Mouse (Mus musculus) spleen, postnatal 4 days (tissue): Measurements from ENCODE around the gene Fbxo9.
"Not testable (repeated sequence)": the region's sequence is repeated elsewhere in the genome, so short reads cannot be mapped to it uniquely, and the experiment has no call there.

Source experiments
- DNase-seq, 2 experiments: peaks; one replicate each; pipeline ENCODE4 v3.0.0; 2022; ENCODE audit warnings: low spot score in 2 of 2

The Fbxo9 gene

GRCm38 (mm10) chr9:78108796-78109239 lies at the start of gene Fbxo9, which contains the start of gene Ick:
Gene Fbxo9, minus strand, starts transcription at chr9:78109065.
Gene Ick, plus strand, starts transcription at chr9:78109192.
- peak; percentile 84 to 89 for DNase-seq

DNA sequence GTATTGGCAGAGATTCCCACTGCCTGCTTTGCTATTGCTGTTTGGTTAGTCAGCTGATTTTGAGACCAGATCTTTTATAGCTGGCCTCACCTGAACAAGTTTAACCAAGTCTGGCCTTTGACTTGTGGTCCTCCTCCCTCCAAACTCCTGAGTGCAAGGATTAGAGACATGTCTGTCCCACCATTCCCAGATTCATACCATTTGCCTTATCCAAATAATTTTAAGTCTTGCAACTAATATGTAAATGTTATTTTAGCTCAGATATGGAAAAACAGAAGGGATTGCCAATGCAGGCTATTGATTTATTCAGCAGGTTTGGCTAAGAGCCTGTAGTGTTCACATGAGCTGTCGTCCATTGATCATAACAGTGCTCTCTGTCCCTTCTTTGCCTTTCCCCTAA lies 48.4 kb upstream of the Fbxo9 start:
- DNase-seq: no peak

GRCm38 (mm10) chr9:78154211-78154977 lies 45.5 kb upstream of the Fbxo9 start:
- DNase-seq: no peak

GRCm38 (mm10) chr9:78149770-78150169 lies 40.9 kb upstream of the Fbxo9 start:
- not testable (repeated sequence) for DNase-seq

- DNase-seq: no peak
These were observed 39.3 kb upstream of the Fbxo9 start for GRCm38 (mm10) chr9:78148149-78148548.

GRCm38 (mm10) chr9:78146627-78147026 lies 37.8 kb upstream of the Fbxo9 start:
- DNase-seq: no peak

- DNase-seq: no peak
These were observed 37.2 kb upstream of the Fbxo9 start for GRCm38 (mm10) chr9:78146099-78146498.

DNA sequence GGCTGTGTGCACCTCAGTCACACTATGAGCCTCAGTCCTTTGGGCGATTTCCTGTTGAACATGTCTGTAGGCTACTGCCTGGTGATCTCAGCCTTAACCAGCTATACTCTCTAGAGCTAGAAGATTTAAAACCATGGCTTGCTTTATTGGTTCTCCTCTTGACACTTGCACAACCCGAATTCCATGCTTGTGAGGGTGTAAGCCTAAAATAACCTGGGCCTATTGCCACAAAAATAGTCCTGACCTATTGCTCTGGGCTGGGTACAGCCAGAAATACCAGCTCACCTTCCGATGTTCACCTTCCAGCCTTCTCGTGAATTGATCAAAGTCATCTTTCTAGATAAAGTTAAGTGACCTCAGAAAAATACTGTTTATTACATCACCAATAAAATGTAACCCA lies 30.6 kb upstream of the Fbxo9 start:
- no peak for DNase-seq

GRCm38 (mm10) chr9:78138044-78138676 lies 29.3 kb upstream of the Fbxo9 start:
- DNase-seq: no peak

- no peak for DNase-seq
These were observed 26.8 kb upstream of the Fbxo9 start for GRCm38 (mm10) chr9:78135658-78136057.

- no peak for DNase-seq
These were observed 17.8 kb upstream of the Fbxo9 start for GRCm38 (mm10) chr9:78126643-78127042.

GRCm38 (mm10) chr9:78126007-78126406 lies 17.1 kb upstream of the Fbxo9 start:
- DNase-seq: no peak

DNA sequence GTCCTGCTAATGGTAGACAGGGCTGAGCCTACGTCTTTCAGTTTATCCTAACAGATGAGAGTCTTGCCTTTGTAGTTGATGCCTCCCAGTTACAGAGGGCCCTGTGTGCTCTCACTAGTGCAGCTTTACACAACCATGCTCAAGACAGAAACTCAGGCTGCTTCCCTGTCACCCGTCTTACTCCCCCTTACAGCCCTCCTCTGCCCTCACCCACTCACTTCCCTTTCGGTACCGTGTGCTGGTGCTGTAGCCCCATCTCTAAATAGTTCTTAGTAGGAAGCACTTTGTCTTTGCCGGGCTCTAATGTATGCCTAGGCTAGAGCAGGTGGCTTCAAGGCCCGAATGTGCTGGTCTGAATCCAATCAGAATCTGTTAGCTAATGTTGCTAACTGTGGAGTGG lies 15.4 kb upstream of the Fbxo9 start:
- no peak for DNase-seq

DNA sequence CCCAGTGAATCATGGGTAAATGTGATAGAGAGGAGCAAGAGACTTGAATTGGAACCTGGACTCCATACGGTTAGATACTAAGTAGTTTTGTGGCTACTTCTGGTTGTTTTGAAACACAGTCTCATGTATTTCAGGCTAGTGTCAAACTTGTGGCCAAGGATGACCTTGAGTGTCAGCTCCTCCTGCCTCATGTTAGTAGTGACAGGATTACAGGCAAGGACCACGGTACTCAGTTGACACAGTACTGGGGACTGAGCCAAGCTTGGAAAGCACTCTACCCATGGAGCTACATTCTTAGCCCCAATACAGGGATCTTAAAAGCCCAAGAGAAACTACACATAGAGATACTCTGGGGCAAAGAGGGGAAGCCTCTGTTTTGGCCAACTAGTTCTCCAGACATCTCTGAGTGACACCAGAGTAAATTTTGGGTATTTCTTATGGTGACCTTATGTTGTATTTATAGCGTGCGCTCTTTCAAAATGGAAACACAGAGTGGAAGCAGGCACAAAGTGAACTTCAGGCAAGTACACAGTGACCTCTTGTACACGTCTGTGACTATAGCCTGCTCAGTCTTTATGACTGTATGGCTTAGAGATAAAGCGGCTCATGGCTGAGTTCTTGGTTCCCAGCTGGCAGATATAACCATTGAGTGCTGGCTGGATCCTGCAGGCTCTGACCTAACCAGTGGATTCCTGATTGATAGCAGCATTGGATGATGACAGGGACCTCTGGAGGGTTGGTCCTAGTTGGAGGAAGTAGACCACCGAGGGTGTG lies 14.3 kb upstream of the Fbxo9 start:
- DNase-seq: no peak

- no peak for DNase-seq
These were observed 13.1 kb upstream of the Fbxo9 start for GRCm38 (mm10) chr9:78121985-78122384.

DNA sequence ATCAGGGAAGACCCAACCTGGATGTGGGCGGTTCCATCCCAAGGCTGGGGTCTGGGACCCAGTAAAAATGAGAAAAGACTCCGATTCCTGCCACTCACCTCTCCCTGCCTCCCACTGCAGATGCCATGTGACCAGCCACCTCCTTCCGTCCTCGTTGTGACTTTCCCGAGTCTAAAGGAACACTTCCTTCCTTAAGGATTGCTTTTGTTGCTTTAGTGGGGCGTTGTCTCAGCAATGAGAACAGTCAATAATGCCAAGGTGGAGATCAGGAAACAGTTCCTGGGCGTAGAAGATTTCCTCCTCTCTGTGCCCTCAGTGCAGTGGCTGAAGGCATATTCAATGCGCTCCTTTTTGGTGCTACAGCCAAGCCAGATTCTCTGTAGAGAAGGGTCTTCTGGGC lies 12.5 kb upstream of the Fbxo9 start:
- DNase-seq: no peak

DNA sequence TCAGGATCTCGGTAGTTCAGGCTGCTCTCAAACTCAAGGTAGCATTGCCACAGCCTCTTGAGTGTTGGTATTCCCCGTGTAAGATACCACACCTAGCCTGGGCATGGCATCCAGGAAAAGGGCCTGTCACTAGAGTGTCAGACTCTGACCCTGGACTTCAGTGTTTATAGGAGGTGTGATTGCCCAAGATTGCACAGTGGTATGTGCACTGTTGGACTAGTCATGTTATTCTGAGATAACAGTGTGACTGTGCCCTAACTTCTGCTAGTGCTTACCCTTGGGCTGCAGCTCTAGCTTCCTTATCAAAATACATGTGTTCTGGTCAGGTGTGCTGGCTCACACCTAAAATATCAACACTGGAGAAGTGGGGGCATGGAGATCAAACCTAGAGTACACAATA lies 8.8 kb upstream of the Fbxo9 start:
- peak in 1 of 2 experiments; percentile 46 for DNase-seq

DNA sequence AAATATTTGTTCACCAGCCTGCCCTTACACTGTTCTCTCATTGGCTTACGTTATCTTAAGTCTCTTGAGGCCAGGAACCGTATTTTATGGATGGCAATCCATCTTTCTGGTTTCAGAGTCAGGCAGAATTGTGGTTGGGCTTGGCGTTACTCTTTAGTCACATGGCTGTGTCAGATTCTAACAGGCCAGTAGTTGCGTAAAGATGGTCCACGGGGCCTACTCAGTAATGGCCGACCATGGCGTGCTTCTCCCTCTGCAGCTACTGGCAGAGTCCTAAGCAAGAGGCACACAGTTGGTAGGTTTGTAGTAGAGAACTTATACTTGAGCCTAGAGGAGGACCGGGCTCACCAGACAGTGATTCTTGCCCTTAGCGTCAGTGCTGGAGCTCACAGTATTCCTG lies 6.9 kb upstream of the Fbxo9 start:
- DNase-seq: no peak

- DNase-seq: no peak
These were observed 4.6 kb upstream of the Fbxo9 start for GRCm38 (mm10) chr9:78113538-78113885.

GRCm38 (mm10) chr9:78112770-78113537 lies 4.1 kb upstream of the Fbxo9 start:
- peak; percentile 92 to 98 for DNase-seq

DNA sequence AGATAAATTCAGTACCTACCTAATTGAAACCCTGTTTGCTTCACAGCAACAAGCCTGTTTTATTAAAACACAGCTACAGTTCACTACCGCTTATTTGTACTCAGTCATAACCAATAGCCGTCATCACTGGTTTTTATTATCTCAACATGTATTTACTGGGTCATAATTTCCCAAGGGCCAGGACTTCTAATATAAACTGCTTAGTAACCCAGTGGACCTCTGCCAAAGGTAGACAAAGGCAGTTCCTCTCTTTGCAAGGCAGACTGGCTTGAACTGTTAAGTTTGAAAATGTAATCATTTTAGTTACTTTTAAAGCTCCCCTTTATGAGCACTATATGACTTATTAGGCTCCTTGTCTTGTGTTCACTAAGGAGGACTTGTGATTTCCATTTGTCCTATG lies 2.6 kb upstream of the Fbxo9 start:
- DNase-seq: no peak

GRCm38 (mm10) chr9:78109656-78110055 lies 791 bp upstream of the Fbxo9 start:
- DNase-seq: no peak
